Mouse (Mus musculus) heart, embryonic 13.5 days (tissue): Measurements from ENCODE around the gene Ccdc81. TPM values are rescaled to one million over a fixed set of nuclear protein-coding genes. Genes with fewer than 3 reads are reported as not detected.
A peak's percentile ranks its signal among the peaks of the same experiment; 100 is the strongest.

Experiments used
- ATAC-seq: fragments of 200-750 bp; cut with Nextera tagmentation; 2 replicates; pipeline ENCODE4 v1.8.0; 2017; ENCODE audit warnings: moderate TSS enrichment; ENCODE audit not compliant: insufficient number of reproducible peaks, low FRiP score, low TSS enrichment; ENCODE audit errors: extremely low read depth
- H3K27ac ChIP-seq: fragments of 300-500 bp; sonication (generic); replicated peaks from 2 replicates; pipeline ENCODE4 v1.5.1; 2015; ENCODE audit warnings: moderate library complexity, mild to moderate bottlenecking, inconsistent platforms
- H3K27me3 ChIP-seq: fragments of 300-500 bp; sonication (generic); replicated peaks from 2 replicates; pipeline ENCODE4 v1.6.1; 2015; ENCODE audit warnings: mild to moderate bottlenecking, inconsistent platforms
- H3K36me3 ChIP-seq: fragments of 300-500 bp; sonication (generic); 2 replicates; pipeline ENCODE4 v1.6.1; 2015; ENCODE audit warnings: mild to moderate bottlenecking, inconsistent platforms
- H3K4me1 ChIP-seq: fragments of 300-500 bp; sonication (generic); 2 replicates; pipeline ENCODE4 v1.6.1; 2015; ENCODE audit warnings: inconsistent platforms
- H3K4me2 ChIP-seq: fragments of 300-500 bp; sonication (generic); 2 replicates; pipeline ENCODE4 v1.6.1; 2015; ENCODE audit warnings: inconsistent platforms, mild to moderate bottlenecking, moderate library complexity
- H3K4me3 ChIP-seq: fragments of 300-500 bp; sonication (generic); 2 replicates; pipeline ENCODE4 v1.5.1; 2015; ENCODE audit warnings: moderate library complexity, mild to moderate bottlenecking, inconsistent platforms
- H3K9ac ChIP-seq: fragments of 300-500 bp; sonication (generic); 2 replicates; pipeline ENCODE4 v1.6.1; 2015; ENCODE audit warnings: inconsistent platforms, mild to moderate bottlenecking, moderate library complexity
- H3K9me3 ChIP-seq: fragments of 300-500 bp; sonication (generic); 2 replicates; pipeline ENCODE4 v1.6.1; 2016; ENCODE audit warnings: inconsistent platforms
- WGBS: fragments of 180-500 bp; shearing (Covaris S2); methylation state at CpG from one replicate; pipeline ENCODE4 v1.1.7; 2015; ENCODE audit warnings: mixed read lengths; 5-methylcytosine and 5-hydroxymethylcytosine counted together
- polyA plus RNA-seq: library from polyadenylated mRNA; unstranded; fragments of >200 nt; fragmentation: Nextera tagmentation; extraction: Ambion mirVana; gene quantifications from 2 replicates; pipeline ENCODE4 v1.2.1, GENCODE M21; 2015

The Ccdc81 gene
- polyA plus RNA-seq, result not detected in 2 replicates

- Histone ChIP-seq H3K27me3 (no peaks in the 10 kb centered on the region), H3K9me3 (no peaks in the 10 kb centered on the region), H3K36me3 (no peaks in the 10 kb centered on the region), H3K4me1 (peaks cover 8% of the 10 kb centered on the region; the same call in 1 of the 2 replicates), H3K4me2 (peak within 1 kb of the TSS; percentile 54), H3K27ac (no peak within 1 kb of the TSS), H3K4me3 (peak within 1 kb of the TSS; percentile 9; the same call in 1 of the 2 replicates), H3K9ac (no peak within 1 kb of the TSS)
- 37% methylated on average over 22 of the region's 22 CpGs for WGBS
- no peak for ATAC-seq
Measured at GRCm38 (mm10) chr7:89903442-89904343, at the start of gene Ccdc81. Gene Ccdc81 (minus strand): TSS chr7:89903629.

GRCm38 (mm10) chr7:89949403-89949802 is 46.0 kb upstream of the Ccdc81 start:
- Histone ChIP-seq H3K9me3 (0 out of 2 replicates have a peak, but pooled peaks cover 3% of the 10 kb centered on the region), H3K9ac (no peak overlapping the region), H3K27ac (no peak overlapping the region), H3K36me3 (peaks cover 15% of the 10 kb centered on the region), H3K27me3 (no peaks in the 10 kb centered on the region), H3K4me1 (no peaks in the 10 kb centered on the region), H3K4me2 (no peak overlapping the region), H3K4me3 (no peak overlapping the region)
- no peak for ATAC-seq
- WGBS, result 60% methylated on average over 4 of the region's 4 CpGs

- Histone ChIP-seq H3K27ac (no peak overlapping the region), H3K9me3 (0 out of 2 replicates have a peak, but pooled peaks cover 3% of the 10 kb centered on the region), H3K4me2 (no peak overlapping the region), H3K9ac (no peak overlapping the region), H3K4me3 (no peak overlapping the region), H3K27me3 (no peaks in the 10 kb centered on the region), H3K36me3 (0 out of 2 replicates have a peak, but pooled peaks cover 3% of the 10 kb centered on the region), H3K4me1 (no peaks in the 10 kb centered on the region)
- 66% methylated on average over 7 of the region's 7 CpGs for WGBS
- no peak for ATAC-seq
Measured at GRCm38 (mm10) chr7:89948026-89948425, 44.6 kb upstream of the Ccdc81 start.

- ATAC-seq, result peak; percentile 95
- H3K9ac ChIP-seq, result peak within 1 kb of the TSS; percentile 88
- H3K4me3 ChIP-seq, result peak within 1 kb of the TSS; percentile 74
- H3K27ac ChIP-seq, result peak within 1 kb of the TSS; percentile 79
- H3K36me3 ChIP-seq, result no peaks in the 10 kb centered on the region
- under 1% methylated on average over 45 of the region's 45 CpGs for WGBS
- peak within 1 kb of the TSS; percentile 70 for H3K4me2 ChIP-seq
- H3K9me3 ChIP-seq, result no peaks in the 10 kb centered on the region
- H3K4me1 ChIP-seq, result peaks cover 13% of the 10 kb centered on the region
- no peaks in the 10 kb centered on the region for H3K27me3 ChIP-seq
Measured at GRCm38 (mm10) chr7:89940571-89941463, 37.4 kb upstream of the Ccdc81 start, which contains the start of gene Hikeshi. Gene Hikeshi (minus strand): TSS chr7:89941204.

- Histone ChIP-seq H3K9me3 (no peaks in the 10 kb centered on the region), H3K4me2 (peak overlapping the region; percentile 70), H3K4me3 (peak overlapping the region; percentile 74), H3K27ac (no peak overlapping the region), H3K27me3 (no peaks in the 10 kb centered on the region), H3K36me3 (peaks cover 2% of the 10 kb centered on the region), H3K9ac (peak overlapping the region; percentile 88), H3K4me1 (peaks cover 13% of the 10 kb centered on the region)
- WGBS, result 51% methylated on average over 15 of the region's 15 CpGs
- no peak for ATAC-seq
Measured at GRCm38 (mm10) chr7:89939497-89940353, 36.3 kb upstream of the Ccdc81 start.

GRCm38 (mm10) chr7:89923441-89924180 is 20.2 kb upstream of the Ccdc81 start:
- no peaks in the 10 kb centered on the region for H3K27me3 ChIP-seq
- peaks cover 42% of the 10 kb centered on the region for H3K36me3 ChIP-seq
- no peak overlapping the region for H3K4me3 ChIP-seq
- H3K9me3 ChIP-seq, result no peaks in the 10 kb centered on the region
- no peak overlapping the region for H3K27ac ChIP-seq
- ATAC-seq, result no peak
- H3K4me2 ChIP-seq, result no peak overlapping the region
- H3K9ac ChIP-seq, result no peak overlapping the region
- 94% methylated on average over 15 of the region's 15 CpGs for WGBS
- no peaks in the 10 kb centered on the region for H3K4me1 ChIP-seq

- Histone ChIP-seq H3K4me2 (no peak overlapping the region), H3K27ac (no peak overlapping the region), H3K36me3 (peaks cover 47% of the 10 kb centered on the region), H3K9ac (no peak overlapping the region), H3K4me3 (no peak overlapping the region), H3K9me3 (no peaks in the 10 kb centered on the region), H3K27me3 (no peaks in the 10 kb centered on the region), H3K4me1 (no peaks in the 10 kb centered on the region)
- ATAC-seq, result no peak
- 73% methylated on average over 4 of the region's 4 CpGs for WGBS
Measured at GRCm38 (mm10) chr7:89917776-89918175, 14.3 kb upstream of the Ccdc81 start.

GRCm38 (mm10) chr7:89916711-89917110 is 13.3 kb upstream of the Ccdc81 start:
- H3K9ac ChIP-seq, result no peak overlapping the region
- H3K9me3 ChIP-seq, result no peaks in the 10 kb centered on the region
- H3K4me2 ChIP-seq, result no peak overlapping the region
- H3K27ac ChIP-seq, result no peak overlapping the region
- H3K36me3 ChIP-seq, result peaks cover 47% of the 10 kb centered on the region
- H3K27me3 ChIP-seq, result no peaks in the 10 kb centered on the region
- no peak for ATAC-seq
- H3K4me1 ChIP-seq, result no peaks in the 10 kb centered on the region
- WGBS, result 87% methylated on average over 5 of the region's 5 CpGs
- no peak overlapping the region for H3K4me3 ChIP-seq

GRCm38 (mm10) chr7:89913432-89914158 is 10.2 kb upstream of the Ccdc81 start:
- H3K4me3 ChIP-seq, result no peak overlapping the region
- H3K9ac ChIP-seq, result no peak overlapping the region
- ATAC-seq, result no peak
- 83% methylated on average over 3 of the region's 3 CpGs for WGBS
- no peaks in the 10 kb centered on the region for H3K9me3 ChIP-seq
- H3K4me2 ChIP-seq, result no peak overlapping the region
- no peak overlapping the region for H3K27ac ChIP-seq
- H3K27me3 ChIP-seq, result no peaks in the 10 kb centered on the region
- H3K4me1 ChIP-seq, result no peaks in the 10 kb centered on the region
- H3K36me3 ChIP-seq, result peaks cover 32% of the 10 kb centered on the region
